Mouse (Mus musculus) ES-E14 (cell line): ENCODE measurements around the gene Borcs8. TPM values are rescaled to one million over a fixed set of nuclear protein-coding genes. Genes with fewer than 3 reads are reported as not detected.

Source experiments
- DNase-seq: peaks from one replicate; pipeline ENCODE4 v3.0.0-alpha.2; 2013; ENCODE audit warnings: low read depth, low spot score
- H3K27ac ChIP-seq: 2 replicates; pipeline ENCODE4 v1.5.1; 2012; ENCODE audit warnings: low read depth, mild to moderate bottlenecking, low read length, moderate library complexity, mixed read lengths; ENCODE audit not compliant: poor library complexity, insufficient read depth, severe bottlenecking
- H3K36me3 ChIP-seq: 2 replicates; pipeline ENCODE4 v1.6.1; 2012; ENCODE audit warnings: mild to moderate bottlenecking, low read length, moderate library complexity, mixed read lengths; ENCODE audit not compliant: control insufficient read depth, poor library complexity, insufficient read depth, severe bottlenecking
- H3K4me1 ChIP-seq, 2 experiments: fragments of 150-350 bp in 1 of 2; sonication (generic) in 1 of 2; 2 replicates each; pipeline ENCODE4 v1.6.1; 2012; ENCODE audit warnings: low read length in 2 of 2, mild to moderate bottlenecking in 1 of 2, mixed read lengths in 1 of 2; ENCODE audit not compliant: control insufficient read depth in 2 of 2, insufficient read depth in 2 of 2, poor library complexity in 1 of 2
- H3K4me3 ChIP-seq, 2 experiments: fragments of 150-350 bp in 1 of 2; sonication (generic) in 1 of 2; 2 replicates each; pipeline ENCODE4 v1.5.1; 2012; ENCODE audit warnings: low read length in 2 of 2, low read depth in 1 of 2, mild to moderate bottlenecking in 1 of 2, mixed read lengths in 1 of 2; ENCODE audit not compliant: insufficient read depth in 1 of 2, poor library complexity in 1 of 2, severe bottlenecking in 1 of 2
- H3K9ac ChIP-seq: 2 replicates; pipeline ENCODE4 v1.6.1; 2012; ENCODE audit warnings: low read depth, mild to moderate bottlenecking, low read length, mixed read lengths; ENCODE audit not compliant: poor library complexity, insufficient read depth, severe bottlenecking
- H3K9me3 ChIP-seq: fragments of 150-350 bp; sonication (generic); 2 replicates; pipeline ENCODE4 v1.6.1; 2012; ENCODE audit warnings: low read depth, mild to moderate bottlenecking, low read length; ENCODE audit not compliant: control insufficient read depth, insufficient read depth
- CHD2 ChIP-seq: IDR thresholded peaks from 2 replicates; pipeline ENCODE4 v1.6.1; 2014; ENCODE audit warnings: mild to moderate bottlenecking, low read depth, low read length, inconsistent platforms
- HCFC1 ChIP-seq: IDR thresholded peaks from 2 replicates; pipeline ENCODE4 v1.6.1; 2012; ENCODE audit warnings: low read length, inconsistent platforms, borderline replicate concordance; ENCODE audit not compliant: insufficient read depth
- MAFK ChIP-seq: IDR thresholded peaks from 2 replicates; pipeline ENCODE4 v1.6.1; 2014; ENCODE audit warnings: mild to moderate bottlenecking, low read depth, low read length, inconsistent platforms; ENCODE audit not compliant: insufficient read depth
- ZC3H11A ChIP-seq: IDR thresholded peaks from 2 replicates; pipeline ENCODE4 v1.6.1; 2012; ENCODE audit warnings: low read depth, mild to moderate bottlenecking, inconsistent platforms, low read length, borderline replicate concordance
- ZNF384 ChIP-seq: IDR thresholded peaks from 2 replicates; pipeline ENCODE4 v1.6.1; 2012; ENCODE audit warnings: low read depth, low read length, inconsistent platforms
- in situ Hi-C, 2 experiments: fragments of 600-800 bp; cut with MboI; formaldehyde crosslinking; loops; one replicate each; pipeline ENCODE4 v1.15.1; 2025; ENCODE audit warnings: low sequenced_read_pairs in 2 of 2, inconsistent platforms in 1 of 2; ENCODE audit not compliant: unreplicated experiment in 2 of 2
- total RNA-seq: library from RNA; depleted of rRNA; stranded (reverse); fragments of 300-350 nt; gene quantifications from 2 replicates; pipeline ENCODE4 v1.2.3, GENCODE M21; 2012

Gene Borcs8
- total RNA-seq, 1 experiment: 30.0 TPM

- peaks cover 0 to 3% of the 10 kb centered on the region in 2 experiments; a peak in 2 of 4 replicates for H3K4me1 ChIP-seq
- no peaks in the 10 kb centered on the region for H3K36me3 ChIP-seq
- no peak overlapping the region for H3K27ac ChIP-seq
- no peaks in the 10 kb centered on the region for H3K9me3 ChIP-seq
- TF ChIP-seq MAFK (no peak), ZNF384 (no peak), HCFC1 (no peak), ZC3H11A (no peak), CHD2 (no peak)
- no peak for DNase-seq
- H3K9ac ChIP-seq: no peak overlapping the region
- in situ Hi-C loops: no loop called here
- peak overlapping the region; percentile 29 to 59; a peak in 2 of 4 replicates for H3K4me3 ChIP-seq
Observed at GRCm38 (mm10) chr8:70112401-70113016, 26.8 kb upstream of the Borcs8 start.

GRCm38 (mm10) chr8:70114488-70114887 is 24.8 kb upstream of the Borcs8 start:
- Histone ChIP-seq H3K4me3 (no peak overlapping the region), H3K27ac (no peak overlapping the region), H3K9ac (no peak overlapping the region), H3K9me3 (no peaks in the 10 kb centered on the region), H3K36me3 (no peaks in the 10 kb centered on the region), H3K4me1 (peaks cover 0 to 7% of the 10 kb centered on the region in 2 experiments; a peak in 2 of 4 replicates)
- no peak for DNase-seq
- TF ChIP-seq ZNF384 (no peak), ZC3H11A (no peak), MAFK (no peak)
- in situ Hi-C loops: no loop called here

GRCm38 (mm10) chr8:70114892-70115291 is 24.4 kb upstream of the Borcs8 start:
- TF ChIP-seq HCFC1: no peak
- TF ChIP-seq MAFK: no peak
- no peak for TF ChIP-seq ZNF384
- TF ChIP-seq CHD2: no peak
- no peak for DNase-seq
- Histone ChIP-seq H3K9me3 (no peaks in the 10 kb centered on the region), H3K4me3 (no peak overlapping the region), H3K36me3 (no peaks in the 10 kb centered on the region), H3K9ac (no peak overlapping the region), H3K27ac (no peak overlapping the region), H3K4me1 (peaks cover 0 to 7% of the 10 kb centered on the region in 2 experiments; a peak in 2 of 4 replicates)
- in situ Hi-C loops: no loop called here

DNA sequence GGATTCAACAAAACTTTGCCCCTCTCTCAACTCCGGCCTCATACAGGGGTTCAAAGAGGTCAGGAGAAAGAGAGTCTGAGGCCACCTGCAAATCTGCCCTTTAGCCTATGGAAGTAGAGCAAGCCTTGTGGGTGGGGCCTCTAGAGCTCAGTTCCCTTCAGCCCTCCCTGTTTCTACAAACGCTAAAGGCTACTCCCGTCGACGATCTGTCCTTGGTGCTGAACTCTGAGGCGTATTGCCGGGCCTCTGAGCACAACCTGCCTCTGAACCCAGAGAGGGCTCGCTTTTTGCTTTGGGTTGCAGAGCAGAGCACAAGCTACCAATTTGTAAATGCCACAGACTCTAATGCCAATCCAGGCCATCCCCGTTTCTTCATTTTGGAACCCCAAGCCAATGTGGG is 21.7 kb upstream of the Borcs8 start:
- no peaks in the 10 kb centered on the region for H3K9me3 ChIP-seq
- in situ Hi-C loops: no loop called here
- DNase-seq: peak; percentile 83
- H3K9ac ChIP-seq: no peak overlapping the region
- no peaks in the 10 kb centered on the region for H3K36me3 ChIP-seq
- H3K27ac ChIP-seq: no peak overlapping the region
- no peak for TF ChIP-seq ZNF384
- no peak for TF ChIP-seq HCFC1
- TF ChIP-seq CHD2: no peak
- no peak for TF ChIP-seq MAFK
- no peak for TF ChIP-seq ZC3H11A
- no peak overlapping the region for H3K4me3 ChIP-seq
- peaks cover 0 to 8% of the 10 kb centered on the region in 2 experiments; a peak in 2 of 4 replicates for H3K4me1 ChIP-seq
